Mouse (Mus musculus): ENCODE measurements at regions not wholly inside any gene's neighbourhood (a gene's known extent, or its start where the extent isn't known, plus 50 kb on each side); places are given as distances from the start of the nearest gene placed in this dataset.

DNA sequence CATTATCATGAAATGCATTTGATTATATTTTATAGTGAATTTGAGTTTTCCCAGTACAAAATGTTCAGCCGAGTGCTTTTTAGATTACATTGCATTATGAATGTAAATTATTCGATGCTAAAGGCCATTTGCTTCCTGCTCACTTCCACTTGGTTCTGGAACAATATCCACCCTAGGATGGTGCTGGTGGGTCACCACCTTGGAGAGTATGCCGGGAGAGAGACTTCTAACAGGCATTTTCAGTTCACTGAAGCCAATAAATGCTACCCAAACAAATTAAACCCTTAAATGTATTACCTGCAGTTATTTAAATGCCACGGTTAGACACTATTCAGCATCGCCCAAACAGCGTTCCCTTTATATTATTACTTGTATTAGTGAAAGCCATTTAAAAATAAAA is 159.6 kb downstream of the 1190002N15Rik start:
- TF ChIP-seq POLR2A (IDR thresholded peaks at IDR 0.05; ENCODE audit: borderline replicate concordance, insufficient read depth, low read length) (no peak), CTCF (IDR thresholded peaks at IDR 0.05; ENCODE audit: borderline replicate concordance, insufficient read depth, low read depth, low read length) (no peak)

Measured in cerebellum, adult 2 months (tissue).